Mouse (Mus musculus) MEL (cell line): ENCODE measurements around the gene Sds. TPM values are rescaled to one million over a fixed set of nuclear protein-coding genes. Genes with fewer than 3 reads are reported as not detected.

Experiments
- DNase-seq: peaks from one replicate; pipeline ENCODE4 v3.0.0; 2011; ENCODE audit warnings: low read depth, low spot score
- H3K27ac ChIP-seq: 2 replicates; pipeline ENCODE4 v1.5.1; 2012; ENCODE audit warnings: low read depth, mild to moderate bottlenecking, control low read depth, low read length, moderate library complexity; ENCODE audit not compliant: control insufficient read depth
- H3K27me3 ChIP-seq, 2 experiments: fragments of 150-350 bp in 1 of 2; sonication (generic) in 1 of 2; 2 replicates each; pipeline ENCODE4 v1.6.1; 2012; ENCODE audit warnings: low read length in 2 of 2, mild to moderate bottlenecking in 2 of 2, improper control_type of control experiment in 1 of 2, moderate library complexity in 1 of 2; ENCODE audit not compliant: insufficient read depth in 2 of 2, control insufficient read depth in 1 of 2
- H3K36me3 ChIP-seq, 2 experiments: 2 replicates each; pipeline ENCODE4 v1.6.1; 2012 to 2014; ENCODE audit warnings: low read length in 2 of 2, improper control_type of control experiment in 1 of 2, inconsistent platforms in 1 of 2, mild to moderate bottlenecking in 1 of 2; ENCODE audit not compliant: insufficient read depth in 2 of 2, control insufficient read depth in 1 of 2
- H3K4me1 ChIP-seq, 2 experiments: fragments of 150-350 bp in 1 of 2; sonication (generic) in 1 of 2; 2 replicates each; pipeline ENCODE4 v1.6.1; 2012; ENCODE audit warnings: low read length in 2 of 2, improper control_type of control experiment in 1 of 2, mild to moderate bottlenecking in 1 of 2; ENCODE audit not compliant: insufficient read depth in 2 of 2, control insufficient read depth in 1 of 2
- H3K4me3 ChIP-seq, 2 experiments: fragments of 150-350 bp in 1 of 2; sonication (generic) in 1 of 2; 2 replicates each; pipeline ENCODE4 v1.5.1; 2012; ENCODE audit warnings: low read depth in 2 of 2, low read length in 2 of 2, mild to moderate bottlenecking in 2 of 2, moderate library complexity in 2 of 2, control low read depth in 1 of 2, improper control_type of control experiment in 1 of 2; ENCODE audit not compliant: control insufficient read depth in 1 of 2, insufficient read depth in 1 of 2
- H3K79me2 ChIP-seq: 2 replicates; pipeline ENCODE4 v1.6.1; 2012; ENCODE audit warnings: mild to moderate bottlenecking, low read length, moderate library complexity; ENCODE audit not compliant: control insufficient read depth, poor library complexity, insufficient read depth
- H3K9ac ChIP-seq: 2 replicates; pipeline ENCODE4 v1.6.1; 2012; ENCODE audit warnings: low read depth, mild to moderate bottlenecking, control low read depth, low read length, moderate library complexity; ENCODE audit not compliant: control insufficient read depth, poor library complexity, severe bottlenecking
- H3K9me3 ChIP-seq: fragments of 150-350 bp; sonication (generic); replicated peaks from 2 replicates; pipeline ENCODE4 v1.6.1; 2012; ENCODE audit warnings: mild to moderate bottlenecking, low read length, improper control_type of control experiment, moderate library complexity; ENCODE audit not compliant: insufficient read depth
- BHLHE40 ChIP-seq: IDR thresholded peaks from 2 replicates; pipeline ENCODE4 v1.6.1; 2012; ENCODE audit warnings: low read depth, mild to moderate bottlenecking, inconsistent platforms, low read length, improper control_type of control experiment, borderline replicate concordance
- CHD1 ChIP-seq: IDR thresholded peaks from 2 replicates; pipeline ENCODE4 v1.6.1; 2012; ENCODE audit warnings: low read depth, mild to moderate bottlenecking, inconsistent platforms, low read length, improper control_type of control experiment
- CHD2 ChIP-seq: IDR thresholded peaks from 2 replicates; pipeline ENCODE4 v1.6.1; 2011; ENCODE audit warnings: low read length, improper control_type of control experiment
- E2F4 ChIP-seq: IDR thresholded peaks from 2 replicates; pipeline ENCODE4 v1.6.1; 2011; ENCODE audit warnings: low read depth, low read length, improper control_type of control experiment, borderline replicate concordance
- ELF1 ChIP-seq: IDR thresholded peaks from 2 replicates; pipeline ENCODE4 v1.6.1; 2014; ENCODE audit warnings: low read depth, mild to moderate bottlenecking, inconsistent platforms, low read length, improper control_type of control experiment, moderate library complexity
- EP300 ChIP-seq, 2 experiments: IDR thresholded peaks; 2 replicates each; pipeline ENCODE4 v1.6.1; 2011; ENCODE audit warnings: improper control_type of control experiment in 2 of 2, low read length in 2 of 2, low read depth in 1 of 2, mild to moderate bottlenecking in 1 of 2
- ETS1 ChIP-seq: IDR thresholded peaks from 2 replicates; pipeline ENCODE4 v1.6.1; 2012; ENCODE audit warnings: low read depth, mild to moderate bottlenecking, inconsistent platforms, low read length, improper control_type of control experiment, moderate library complexity
- GATA1 ChIP-seq: IDR thresholded peaks from 2 replicates; pipeline ENCODE4 v1.6.1; 2011; ENCODE audit warnings: low read depth, low read length, improper control_type of control experiment
- JUND ChIP-seq: IDR thresholded peaks from 2 replicates; pipeline ENCODE4 v1.6.1; 2011; ENCODE audit warnings: low read depth, mild to moderate bottlenecking, improper control_type of control experiment, low read length
- MAFK ChIP-seq: IDR thresholded peaks from 2 replicates; pipeline ENCODE4 v1.6.1; 2011; ENCODE audit warnings: low read depth, mild to moderate bottlenecking, low read length, improper control_type of control experiment, borderline replicate concordance
- MAX ChIP-seq: IDR thresholded peaks from 2 replicates; pipeline ENCODE4 v1.6.1; 2011; ENCODE audit warnings: low read length, improper control_type of control experiment
- MAZ ChIP-seq: IDR thresholded peaks from 2 replicates; pipeline ENCODE4 v1.6.1; 2012; ENCODE audit warnings: low read depth, mild to moderate bottlenecking, inconsistent platforms, low read length, improper control_type of control experiment
- MEF2A ChIP-seq: IDR thresholded peaks from 2 replicates; pipeline ENCODE4 v1.6.1; 2014; ENCODE audit warnings: low read depth, mild to moderate bottlenecking, inconsistent platforms, low read length, improper control_type of control experiment; ENCODE audit not compliant: poor library complexity, insufficient replicate concordance, severe bottlenecking; ENCODE audit errors: extremely low read depth
- MXI1 ChIP-seq: IDR thresholded peaks from 2 replicates; pipeline ENCODE4 v1.6.1; 2011; ENCODE audit warnings: mild to moderate bottlenecking, low read depth, low read length, improper control_type of control experiment
- MYB ChIP-seq: IDR thresholded peaks from 2 replicates; pipeline ENCODE4 v1.6.1; 2011; ENCODE audit warnings: mild to moderate bottlenecking, low read depth, low read length, improper control_type of control experiment
- POLR2A ChIP-seq, 2 experiments: IDR thresholded peaks; 2 replicates each; pipeline ENCODE4 v1.6.1; 2011 to 2012; ENCODE audit warnings: low read length in 2 of 2, mild to moderate bottlenecking in 2 of 2, control low read depth in 1 of 2, improper control_type of control experiment in 1 of 2, low read depth in 1 of 2, moderate library complexity in 1 of 2; ENCODE audit not compliant: control insufficient read depth in 1 of 2, insufficient read depth in 1 of 2, poor library complexity in 1 of 2
- POLR2AphosphoS2 ChIP-seq: IDR thresholded peaks from 2 replicates; pipeline ENCODE4 v1.6.1; 2011; ENCODE audit warnings: low read length, improper control_type of control experiment
- POLR2AphosphoS5 ChIP-seq: IDR thresholded peaks from 2 replicates; pipeline ENCODE4 v1.6.1; 2012; ENCODE audit warnings: low read depth, borderline replicate concordance, mild to moderate bottlenecking, inconsistent platforms, low read length, moderate library complexity, mixed read lengths
- RAD21 ChIP-seq: IDR thresholded peaks from 2 replicates; pipeline ENCODE4 v1.6.1; 2011; ENCODE audit warnings: mild to moderate bottlenecking, low read depth, low read length, improper control_type of control experiment
- RCOR1 ChIP-seq: IDR thresholded peaks from 2 replicates; pipeline ENCODE4 v1.6.1; 2012; ENCODE audit warnings: low read depth, mild to moderate bottlenecking, inconsistent platforms, low read length, improper control_type of control experiment
- SIN3A ChIP-seq: IDR thresholded peaks from 2 replicates; pipeline ENCODE4 v1.6.1; 2012; ENCODE audit warnings: low read length, improper control_type of control experiment, inconsistent platforms
- SMC3 ChIP-seq: IDR thresholded peaks from 2 replicates; pipeline ENCODE4 v1.6.1; 2011; ENCODE audit warnings: low read depth, low read length, improper control_type of control experiment
- TCF12 ChIP-seq: IDR thresholded peaks from 2 replicates; pipeline ENCODE4 v1.6.1; 2014; ENCODE audit warnings: low read depth, mild to moderate bottlenecking, inconsistent platforms, low read length, improper control_type of control experiment, moderate library complexity
- USF1 ChIP-seq: IDR thresholded peaks from 2 replicates; pipeline ENCODE4 v1.6.1; 2014; ENCODE audit warnings: low read depth, mild to moderate bottlenecking, inconsistent platforms, low read length, improper control_type of control experiment, moderate library complexity
- USF2 ChIP-seq, 2 experiments: IDR thresholded peaks; 2 replicates each; pipeline ENCODE4 v1.6.1; 2011 to 2012; ENCODE audit warnings: improper control_type of control experiment in 2 of 2, low read length in 2 of 2, borderline replicate concordance in 1 of 2, inconsistent platforms in 1 of 2, low read depth in 1 of 2, mild to moderate bottlenecking in 1 of 2; ENCODE audit not compliant: insufficient read depth in 1 of 2
- ZC3H11A ChIP-seq: IDR thresholded peaks from 2 replicates; pipeline ENCODE4 v1.6.1; 2012; ENCODE audit warnings: low read depth, mild to moderate bottlenecking, inconsistent platforms, low read length, improper control_type of control experiment
- ZKSCAN1 ChIP-seq: IDR thresholded peaks from 2 replicates; pipeline ENCODE4 v1.6.1; 2012; ENCODE audit warnings: low read depth, mild to moderate bottlenecking, inconsistent platforms, low read length, improper control_type of control experiment, moderate library complexity
- ZMIZ1 ChIP-seq: IDR thresholded peaks from 2 replicates; pipeline ENCODE4 v1.6.1; 2012; ENCODE audit warnings: low read depth, mild to moderate bottlenecking, inconsistent platforms, low read length, improper control_type of control experiment, moderate library complexity
- ZNF384 ChIP-seq: IDR thresholded peaks from 2 replicates; pipeline ENCODE4 v1.6.1; 2012; ENCODE audit warnings: low read depth, mild to moderate bottlenecking, inconsistent platforms, low read length, improper control_type of control experiment
- polyA plus RNA-seq, 2 experiments: library from polyadenylated mRNA; stranded (reverse) in 1 of 2; unstranded in 1 of 2; fragments of >175 nt in 1 of 2; fragments of >200 nt in 1 of 2; gene quantifications; 2 replicates each; pipeline versions ENCODE4 v1.2.1 to v1.2.4; 2012; ENCODE audit warnings: low replicate concordance in 2 of 2, low read depth in 1 of 2; ENCODE audit not compliant: insufficient read length in 2 of 2, insufficient read depth in 1 of 2, missing spikeins in 1 of 2
- total RNA-seq: library from RNA; depleted of rRNA; stranded (reverse); fragments of 300-350 nt; gene quantifications from 2 replicates; pipeline ENCODE4 v1.2.3, GENCODE M21; 2012

Gene Sds
- total and polyA plus RNA-seq, 3 experiments, result 0.17 TPM; not detected in 2

GRCm38 (mm10) chr5:120456841-120457554 is 19.3 kb upstream of the Sds start:
- no peaks in the 10 kb centered on the region for H3K79me2 ChIP-seq
- TF ChIP-seq SMC3, result no peak
- TF ChIP-seq SIN3A, result no peak
- TF ChIP-seq ETS1, result no peak
- TF ChIP-seq MAFK, result no peak
- TF ChIP-seq USF1, result no peak
- TF ChIP-seq JUND, result no peak
- no peak for TF ChIP-seq MEF2A
- no peak for TF ChIP-seq EP300 (IDR thresholded peaks at IDR 0.05; ENCODE audit: low read depth in 1 of 2, low read length in 2 of 2)
- TF ChIP-seq POLR2AphosphoS2, result no peak
- no peak for TF ChIP-seq RCOR1
- TF ChIP-seq TCF12, result no peak
- no peak for TF ChIP-seq MYB
- TF ChIP-seq USF2 (IDR thresholded peaks at IDR 0.05; ENCODE audit: borderline replicate concordance in 1 of 2, insufficient read depth in 1 of 2, low read depth in 1 of 2, low read length in 2 of 2), result no peak
- TF ChIP-seq ZC3H11A, result no peak
- TF ChIP-seq GATA1, result no peak
- TF ChIP-seq BHLHE40, result no peak
- TF ChIP-seq, all 39 proteins: peak for 0
- H3K9me3 ChIP-seq, result no peaks in the 10 kb centered on the region
- H3K4me1 ChIP-seq, result peaks cover 8 to 19% of the 10 kb centered on the region in 2 experiments
- H3K9ac ChIP-seq, result no peak overlapping the region
- DNase-seq, result no peak
- no peaks in the 10 kb centered on the region for H3K27me3 ChIP-seq
- H3K36me3 ChIP-seq, result peaks cover 0 to 5% of the 10 kb centered on the region in 2 experiments; a peak in 2 of 4 replicates
- no peak overlapping the region for H3K27ac ChIP-seq
- no peak overlapping the region for H3K4me3 ChIP-seq

GRCm38 (mm10) chr5:120457628-120458027 is 18.7 kb upstream of the Sds start:
- Histone ChIP-seq H3K27me3 (no peaks in the 10 kb centered on the region), H3K27ac (no peak overlapping the region), H3K36me3 (peaks cover 0 to 5% of the 10 kb centered on the region in 2 experiments; a peak in 2 of 4 replicates), H3K79me2 (no peaks in the 10 kb centered on the region), H3K4me3 (peak overlapping the region in 1 of 2 experiments; percentile 12; a peak in 1 of 4 replicates), H3K9ac (no peak overlapping the region), H3K4me1 (peaks cover 8 to 19% of the 10 kb centered on the region in 2 experiments), H3K9me3 (no peaks in the 10 kb centered on the region)
- DNase-seq, result peak; percentile 84
- TF ChIP-seq USF1 (peak; percentile 78), MAX (no peak), JUND (no peak), USF2 (IDR thresholded peaks at IDR 0.05; ENCODE audit: borderline replicate concordance in 1 of 2, insufficient read depth in 1 of 2, low read depth in 1 of 2, low read length in 2 of 2) (0 out of 4 replicates have a peak, but pooled peaks of 1 of the 2 experiments have one; percentile 18), RCOR1 (no peak), MXI1 (no peak), CHD2 (no peak), ZMIZ1 (no peak), SMC3 (peak; percentile 67), SIN3A (peak; percentile 30; the same call in 1 of the 2 replicates), POLR2A (IDR thresholded peaks at IDR 0.05; ENCODE audit: control insufficient read depth in 1 of 2, insufficient read depth in 1 of 2, low read depth in 1 of 2, low read length in 2 of 2, poor library complexity in 1 of 2) (no peak), POLR2AphosphoS5 (no peak), ZNF384 (no peak), E2F4 (no peak), MAZ (no peak), RAD21 (peak; percentile 74), BHLHE40 (no peak), ZKSCAN1 (no peak), ELF1 (no peak), ZC3H11A (peak; percentile 45), MAFK (no peak), CHD1 (no peak)
